Mouse (Mus musculus) olfactory bulb, adult 2 months (tissue): ENCODE data around the gene 5330417H12Rik. TPM values are rescaled to one million over a fixed set of nuclear protein-coding genes. Genes with fewer than 3 reads are reported as not detected.

ENCODE experiments used
- H3K27ac ChIP-seq: fragments of 200-500 bp; 2 replicates; pipeline ENCODE4 v1.5.1; 2012; ENCODE audit warnings: low read depth, low read length; ENCODE audit not compliant: insufficient read depth
- H3K4me1 ChIP-seq: fragments of 200-500 bp; 2 replicates; pipeline ENCODE4 v1.6.1; 2012; ENCODE audit warnings: low read length; ENCODE audit not compliant: control insufficient read depth, insufficient read depth
- H3K4me3 ChIP-seq: fragments of 200-500 bp; 2 replicates; pipeline ENCODE4 v1.5.1; 2012; ENCODE audit warnings: mild to moderate bottlenecking, low read depth, low read length, moderate library complexity; ENCODE audit not compliant: insufficient read depth
- CTCF ChIP-seq: fragments of 200-500 bp; IDR thresholded peaks from 2 replicates; pipeline ENCODE4 v1.5.1; 2012; ENCODE audit warnings: low read depth, mild to moderate bottlenecking, low read length, moderate library complexity; ENCODE audit not compliant: insufficient read depth
- POLR2A ChIP-seq: fragments of 200-500 bp; IDR thresholded peaks from 2 replicates; pipeline ENCODE4 v1.6.1; 2012; ENCODE audit warnings: mild to moderate bottlenecking, low read depth, low read length, moderate library complexity; ENCODE audit not compliant: insufficient read depth
- WGBS: fragments of 180-500 bp; shearing (Covaris S2); methylation state at CpG from one replicate; pipeline ENCODE4 v1.1.7; 2018; 5-methylcytosine and 5-hydroxymethylcytosine counted together
- polyA plus RNA-seq: library from polyadenylated mRNA; stranded (reverse); fragments of >200 nt; gene quantifications from 2 replicates; pipeline ENCODE4 v1.2.4, GENCODE M21; 2012; ENCODE audit warnings: low replicate concordance; ENCODE audit not compliant: missing spikeins, insufficient read depth, insufficient read length

5330417H12Rik gene
- polyA plus RNA-seq, 1 experiment, result not detected

- 91% methylated on average over 2 of the region's 2 CpGs for WGBS
- TF ChIP-seq CTCF (no peak), POLR2A (no peak)
- no peaks in the 10 kb centered on the region for H3K4me1 ChIP-seq
- H3K4me3 ChIP-seq, result no peak overlapping the region
- H3K27ac ChIP-seq, result no peak overlapping the region
Observed at GRCm38 (mm10) chr7:107609622-107610255, 15.2 kb downstream of the 5330417H12Rik start.

- Histone ChIP-seq H3K4me3 (no peak overlapping the region), H3K27ac (no peak overlapping the region), H3K4me1 (no peaks in the 10 kb centered on the region)
- 97% methylated on average over 1 of the region's 1 CpGs for WGBS
- TF ChIP-seq POLR2A (no peak), CTCF (no peak)
Observed at GRCm38 (mm10) chr7:107607766-107608165, 17.2 kb downstream of the 5330417H12Rik start.

- Histone ChIP-seq H3K4me1 (no peaks in the 10 kb centered on the region), H3K27ac (no peak overlapping the region), H3K4me3 (no peak overlapping the region)
- TF ChIP-seq POLR2A, result no peak
- TF ChIP-seq CTCF, result no peak
- WGBS, result 68% methylated on average over 6 of the region's 6 CpGs
Observed at GRCm38 (mm10) chr7:107602913-107603312, 22.0 kb downstream of the 5330417H12Rik start.

DNA sequence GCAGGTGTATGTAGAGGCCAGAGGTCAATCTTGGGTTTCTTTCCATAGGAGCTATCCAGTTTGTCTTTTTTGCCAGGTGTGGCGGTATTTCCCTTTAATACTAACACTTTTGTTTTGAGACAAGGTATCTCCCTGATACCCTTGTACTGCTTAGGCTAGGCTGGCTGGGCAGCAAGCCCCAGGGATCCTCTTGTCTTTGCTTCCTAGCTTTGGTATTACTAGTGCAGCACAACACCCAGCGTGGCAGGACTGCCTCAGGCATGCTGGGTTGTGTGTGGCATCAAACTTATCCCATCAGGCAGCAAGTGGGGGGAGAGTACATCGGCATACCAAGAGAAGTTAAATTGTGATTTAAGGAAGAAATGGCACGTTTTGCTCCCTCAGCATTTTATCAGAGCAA, 22.5 kb downstream of the 5330417H12Rik start:
- Histone ChIP-seq H3K27ac (no peak overlapping the region), H3K4me3 (no peak overlapping the region), H3K4me1 (no peaks in the 10 kb centered on the region)
- WGBS, result 82% methylated on average over 4 of the region's 4 CpGs
- TF ChIP-seq CTCF (no peak), POLR2A (no peak)

- no peak overlapping the region for H3K27ac ChIP-seq
- 87% methylated on average over 5 of the region's 5 CpGs for WGBS
- TF ChIP-seq POLR2A (no peak), CTCF (no peak)
- H3K4me1 ChIP-seq, result no peaks in the 10 kb centered on the region
- H3K4me3 ChIP-seq, result no peak overlapping the region
Observed at GRCm38 (mm10) chr7:107600651-107601050, 24.3 kb downstream of the 5330417H12Rik start.

GRCm38 (mm10) chr7:107597956-107598355, 27.0 kb downstream of the 5330417H12Rik start:
- 88% methylated on average over 3 of the region's 3 CpGs for WGBS
- TF ChIP-seq CTCF (no peak), POLR2A (no peak)

DNA sequence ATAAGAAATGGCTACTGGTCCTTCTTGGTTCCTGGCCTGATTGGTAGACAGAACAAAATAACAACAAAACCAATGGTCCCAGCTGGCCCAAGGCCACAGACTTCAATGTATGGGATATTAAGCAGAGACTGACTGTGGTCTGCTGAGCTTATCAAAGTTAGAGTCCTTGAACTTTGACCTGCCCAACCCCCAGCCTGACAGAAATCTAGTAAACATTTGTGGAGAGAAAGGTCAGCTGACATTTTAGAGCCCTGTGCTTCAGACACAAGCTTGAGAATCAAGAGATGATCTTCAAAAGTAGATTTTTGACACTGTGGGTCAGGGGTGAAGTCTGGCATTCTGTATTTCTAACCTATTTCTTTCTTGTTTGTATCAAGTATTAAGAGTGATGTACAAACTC, 28.2 kb downstream of the 5330417H12Rik start:
- Histone ChIP-seq H3K27ac (no peak overlapping the region), H3K4me1 (peaks cover 11% of the 10 kb centered on the region), H3K4me3 (no peak overlapping the region)
- TF ChIP-seq CTCF (no peak), POLR2A (no peak)

More at GRCm38 (mm10) chr7:107597956-107598355, 27.0 kb downstream of the 5330417H12Rik start:
- Histone ChIP-seq H3K4me1 (peaks cover 11% of the 10 kb centered on the region), H3K4me3 (no peak overlapping the region), H3K27ac (no peak overlapping the region)

GRCm38 (mm10) chr7:107595426-107595825, 29.5 kb downstream of the 5330417H12Rik start:
- TF ChIP-seq CTCF (no peak), POLR2A (no peak)
- Histone ChIP-seq H3K4me1 (peaks cover 11% of the 10 kb centered on the region), H3K4me3 (peak overlapping the region; percentile 52), H3K27ac (no peak overlapping the region)
- 22% methylated on average over 13 of the region's 13 CpGs for WGBS

DNA sequence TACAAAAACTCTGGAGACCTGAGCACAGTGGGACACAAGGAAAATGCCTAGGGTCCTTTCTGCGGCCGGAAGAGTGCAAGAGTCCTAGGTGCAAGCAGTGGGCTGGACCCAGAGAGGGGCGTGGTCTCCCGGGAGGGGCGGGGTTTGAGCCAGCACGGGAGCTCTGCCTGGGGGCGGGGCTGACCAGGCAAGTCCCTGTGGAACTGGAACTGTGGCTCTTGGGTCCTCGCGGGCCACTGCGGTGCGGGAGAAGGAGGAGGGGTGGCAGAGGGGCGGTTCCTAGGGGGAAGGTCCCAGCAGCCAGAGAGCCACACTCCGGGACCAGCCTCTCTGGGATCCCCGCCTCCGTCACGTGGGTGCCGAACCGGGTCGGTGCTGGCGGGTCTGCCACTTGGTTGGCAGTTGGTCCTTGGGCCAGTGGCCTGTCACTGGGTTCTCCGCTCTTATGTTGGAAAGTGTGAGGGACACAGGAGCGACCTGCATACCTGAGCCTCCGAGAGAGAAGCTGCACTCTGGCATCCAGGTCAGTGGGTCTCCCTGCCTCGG, 30.0 kb downstream of the 5330417H12Rik start, which contains the start of gene Ppfibp2:
Gene Ppfibp2, plus strand, starts transcription at position 351 of the 546 bp plus-strand sequence.
- H3K4me3 ChIP-seq, result peak within 1 kb of the TSS; percentile 52
- under 1% methylated on average over 23 of the region's 24 CpGs for WGBS
- TF ChIP-seq CTCF (no peak), POLR2A (no peak)
- H3K4me1 ChIP-seq, result peaks cover 11% of the 10 kb centered on the region
- no peak within 1 kb of the TSS for H3K27ac ChIP-seq

DNA sequence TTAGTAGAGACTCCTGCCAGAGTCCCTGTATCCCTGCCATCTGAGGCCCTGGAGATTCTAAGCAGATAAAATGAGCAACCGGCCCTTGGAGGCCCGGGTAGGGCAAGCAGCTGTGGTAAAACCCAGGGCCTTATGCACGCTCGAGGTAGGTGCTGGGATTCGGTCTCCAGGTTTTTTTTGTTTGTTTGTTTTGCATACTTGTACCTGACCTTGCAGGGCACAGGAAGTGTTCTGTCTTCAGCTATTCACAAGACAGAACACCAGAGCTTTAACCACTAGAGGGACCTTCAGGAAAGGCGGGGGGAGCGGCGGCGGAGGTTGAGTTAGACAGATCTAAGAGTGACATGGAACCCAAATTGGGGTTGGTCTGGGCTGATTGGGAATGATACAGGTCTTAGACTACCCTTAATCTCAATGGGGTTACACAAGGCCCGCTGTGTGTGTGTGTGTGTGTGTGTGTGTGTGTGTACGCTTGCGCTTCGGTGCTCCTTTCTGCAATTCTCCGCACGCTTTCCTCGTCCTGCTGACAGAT, 30.6 kb downstream of the 5330417H12Rik start:
- Histone ChIP-seq H3K27ac (no peak overlapping the region), H3K4me1 (peaks cover 11% of the 10 kb centered on the region), H3K4me3 (peak overlapping the region; percentile 52)
- TF ChIP-seq CTCF (0 out of 2 replicates have a peak, but pooled peaks have one; percentile 25), POLR2A (no peak)
- 6% methylated on average over 16 of the region's 16 CpGs for WGBS
